Mouse (Mus musculus) monocyte, adult 2 months (primary cell): ENCODE results near the gene Gm42372.

Experiments used
- DNase-seq, 2 experiments: peaks; one replicate each; pipeline ENCODE4 v3.0.0; 2022; ENCODE audit warnings: low spot score in 2 of 2, low read depth in 1 of 2

Gm42372 gene

DNA sequence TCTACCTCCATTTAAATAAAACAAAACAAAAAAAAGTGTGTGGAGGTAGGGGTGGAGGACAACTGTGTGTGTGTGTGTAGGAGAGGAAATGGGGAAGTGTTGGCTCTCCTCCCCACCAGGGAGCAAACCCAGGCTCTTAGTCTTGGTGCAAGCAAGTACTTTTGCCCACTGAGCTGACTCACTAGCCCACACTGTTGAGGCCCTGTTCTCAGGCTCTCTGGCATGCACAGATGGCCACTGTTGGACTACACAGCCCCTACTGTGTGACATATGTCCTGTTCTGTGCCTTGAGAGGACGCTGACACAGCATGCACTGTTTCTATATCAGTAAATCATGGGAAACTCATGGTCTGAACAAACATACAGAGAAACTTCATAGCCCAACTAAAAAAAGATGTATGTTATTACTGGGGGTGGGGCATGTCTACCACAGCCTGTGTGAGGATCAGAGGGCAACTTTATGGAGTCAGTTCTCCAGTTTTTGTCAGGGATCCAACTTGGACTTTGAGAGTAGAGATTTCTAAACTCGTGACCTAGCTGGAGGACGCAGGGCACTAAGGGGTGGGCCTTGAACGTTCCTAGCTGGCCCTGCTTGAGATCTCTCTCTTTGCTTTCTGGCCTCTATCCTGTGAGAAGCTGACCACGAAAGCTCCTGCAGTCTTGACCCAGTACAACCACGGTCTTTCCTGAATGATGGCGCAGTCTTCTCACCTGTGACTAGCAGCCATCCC, 20.5 kb downstream of the Gm42372 start:
- no peak for DNase-seq

DNA sequence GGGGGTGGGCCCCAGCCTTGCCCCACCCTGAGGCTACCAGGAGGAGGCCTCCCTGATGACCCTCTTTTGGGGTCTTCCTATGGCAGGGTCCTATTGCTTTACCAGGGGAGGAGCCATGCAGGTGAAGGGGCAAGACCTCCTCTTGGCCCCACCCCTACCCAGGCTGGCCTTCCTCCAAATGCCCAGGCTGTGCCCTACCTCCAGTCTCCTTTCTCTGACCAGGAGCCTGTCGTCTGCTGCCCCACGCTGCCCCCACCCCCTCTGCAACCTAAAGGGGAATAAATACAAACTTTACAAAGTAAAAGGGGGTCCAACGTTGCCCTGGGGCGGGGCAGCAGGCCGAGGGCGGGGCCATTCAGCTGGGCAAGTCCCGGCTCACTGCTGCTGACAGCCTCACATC, 21.8 kb downstream of the Gm42372 start:
- no peak for DNase-seq

DNA sequence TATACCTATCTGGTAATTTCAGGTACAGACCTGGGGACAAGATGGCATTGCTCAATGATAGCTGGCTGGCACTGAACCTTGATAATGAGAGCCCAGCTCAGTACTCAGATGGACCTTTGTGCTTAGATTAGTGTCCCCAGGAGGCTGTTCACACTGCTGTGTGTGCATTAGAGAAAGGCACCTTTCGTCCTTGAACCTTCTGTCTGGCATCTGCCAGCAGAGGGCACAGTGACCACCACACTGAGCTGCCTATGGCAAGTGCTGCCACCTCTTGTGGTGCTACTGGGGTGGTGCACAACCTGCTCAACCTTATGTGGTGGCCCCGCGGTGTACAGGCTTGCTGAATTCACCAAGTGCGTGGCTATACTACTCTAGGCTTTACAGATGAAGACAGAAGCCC, 24.4 kb downstream of the Gm42372 start:
- no peak for DNase-seq

DNA sequence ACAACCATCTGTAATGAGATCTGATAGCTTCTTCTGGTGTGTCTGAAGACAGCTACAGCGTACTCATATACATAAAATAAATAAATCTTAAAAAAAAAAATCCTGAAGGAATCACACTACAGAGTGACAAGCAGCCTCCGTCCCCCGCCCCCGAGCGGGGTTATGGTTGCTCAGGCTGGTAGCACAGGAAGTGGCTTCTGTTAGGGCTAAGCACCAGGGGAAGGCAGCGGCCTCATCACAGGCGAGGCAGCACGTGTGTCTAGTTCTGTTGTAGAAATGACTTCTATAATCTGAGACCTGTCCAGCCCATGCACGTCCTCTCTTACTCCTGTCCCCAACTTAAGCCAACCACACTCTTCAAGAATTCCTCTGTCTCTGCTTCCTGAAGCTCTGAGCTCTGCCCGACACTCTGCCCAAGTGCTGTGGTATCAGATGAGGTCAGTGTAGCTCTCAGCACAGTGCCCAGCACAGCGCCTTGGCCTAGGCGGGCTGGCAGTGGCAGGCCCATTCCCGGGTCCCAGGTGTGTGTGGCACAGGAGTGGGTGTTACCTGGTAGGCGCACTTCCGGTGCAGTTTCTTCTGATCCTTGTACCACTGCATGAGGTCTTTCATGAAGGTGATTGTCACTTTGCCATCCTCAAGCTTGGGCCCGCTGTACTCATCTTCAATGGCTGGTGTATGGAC, 26.6 kb downstream of the Gm42372 start:
- no peak for DNase-seq

DNA sequence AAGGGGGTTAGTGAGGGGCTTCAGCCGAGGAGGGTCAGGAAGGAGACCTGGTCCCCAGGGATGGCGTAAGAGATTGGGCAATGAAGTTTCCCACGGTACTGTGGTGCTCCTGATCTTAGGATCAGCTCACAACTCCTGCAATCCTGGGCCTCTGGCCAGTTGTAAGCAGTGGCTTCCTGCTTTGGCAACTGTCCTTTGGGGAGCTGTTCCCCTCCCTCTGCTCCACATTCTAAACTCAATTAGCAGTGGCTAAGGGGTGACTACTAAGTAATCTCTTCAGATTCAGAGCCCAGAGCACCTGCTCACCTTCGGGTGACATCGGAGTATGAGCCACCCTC, 27.1 kb downstream of the Gm42372 start:
- DNase-seq, result no peak

DNA sequence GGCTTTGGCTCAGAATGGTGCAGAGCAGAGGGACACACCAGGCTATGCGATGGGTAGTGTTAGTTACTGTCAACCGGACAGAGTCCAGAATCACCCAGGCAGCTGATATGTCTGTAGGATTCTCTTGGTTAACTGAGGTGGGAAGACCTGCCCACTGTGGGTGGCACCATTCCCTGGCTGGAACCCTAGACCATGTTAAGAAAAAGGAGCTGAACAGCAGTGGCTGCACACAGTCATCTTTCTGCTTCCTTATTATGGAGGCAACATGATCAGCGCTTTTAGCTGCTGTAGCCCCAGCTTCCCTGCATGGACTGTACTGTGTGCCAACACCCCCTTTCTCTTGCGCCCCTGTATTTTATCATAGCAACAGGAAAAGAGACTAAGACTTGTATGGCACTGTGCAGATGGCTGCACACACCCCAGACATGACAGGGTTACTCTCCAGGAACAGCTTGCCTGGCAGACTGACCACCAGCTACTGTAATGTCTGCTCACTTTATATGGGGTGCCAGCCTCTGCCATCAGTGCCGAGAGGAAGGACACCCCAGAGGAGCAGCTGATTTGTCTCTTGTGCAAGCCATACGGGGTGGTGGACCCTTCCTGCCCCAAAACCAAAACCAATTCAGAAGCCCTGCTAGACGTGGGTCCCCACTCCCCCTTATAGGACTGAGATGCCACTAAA, 29.2 kb downstream of the Gm42372 start:
- no peak for DNase-seq

DNA sequence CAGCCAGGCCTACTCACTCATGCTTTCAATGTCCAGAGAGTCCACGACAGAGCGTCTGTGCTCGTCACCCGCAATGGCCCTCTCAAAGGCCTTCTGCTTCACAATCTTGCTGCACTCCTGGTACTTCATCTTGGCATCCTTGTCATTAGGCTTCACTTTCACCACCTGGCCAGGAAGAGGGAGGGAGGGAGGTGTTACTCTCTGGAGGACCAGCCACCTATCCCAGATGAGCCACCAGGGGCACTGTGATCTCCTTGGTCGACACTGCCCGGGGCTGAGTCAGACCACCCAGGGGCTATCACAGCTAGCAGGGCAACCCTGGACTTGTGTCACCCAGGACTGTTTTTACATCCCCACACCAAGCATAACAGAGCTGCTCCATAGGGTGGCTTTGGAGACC, 32.5 kb downstream of the Gm42372 start:
- no peak for DNase-seq

DNA sequence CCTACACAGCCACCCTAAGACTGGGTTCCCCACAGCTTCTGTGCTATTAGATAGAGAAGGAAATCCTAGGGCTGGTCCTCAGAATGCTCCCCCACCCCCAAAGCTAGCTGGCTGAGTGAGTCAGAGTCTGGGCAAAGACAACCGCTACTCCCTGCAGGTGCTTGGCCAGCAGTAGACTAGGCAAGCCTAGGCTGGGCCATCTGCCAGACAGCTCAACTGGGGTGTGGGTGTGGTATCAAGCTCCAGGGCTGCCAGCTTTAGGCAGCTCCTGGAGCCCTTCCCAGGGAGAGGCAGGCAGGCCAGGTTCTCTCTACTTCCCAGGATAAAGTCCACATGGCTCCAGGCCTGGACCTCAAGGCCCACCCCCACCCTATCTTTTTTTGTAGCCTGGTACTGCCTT, 34.1 kb downstream of the Gm42372 start:
- no peak for DNase-seq

DNA sequence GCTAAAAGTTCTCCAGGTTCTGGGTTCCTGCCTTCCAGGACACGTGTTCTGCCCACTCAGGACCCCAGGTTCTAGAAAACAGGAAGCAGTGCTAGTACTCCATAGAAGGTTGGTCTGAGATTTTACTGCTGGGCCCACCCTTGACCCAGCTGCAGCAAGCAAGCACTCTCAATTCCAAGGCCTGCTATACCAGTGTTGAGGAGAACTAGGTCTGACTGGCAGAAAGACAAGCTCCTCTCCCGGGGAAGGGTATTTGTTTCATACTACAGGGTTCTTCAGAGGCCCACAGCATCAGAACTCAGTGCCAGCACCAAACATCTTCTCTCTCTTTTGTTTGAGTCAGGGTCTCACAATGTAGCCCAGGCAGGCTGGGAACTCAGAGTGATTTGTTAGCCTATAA, 35.0 kb downstream of the Gm42372 start:
- DNase-seq, result no peak

DNA sequence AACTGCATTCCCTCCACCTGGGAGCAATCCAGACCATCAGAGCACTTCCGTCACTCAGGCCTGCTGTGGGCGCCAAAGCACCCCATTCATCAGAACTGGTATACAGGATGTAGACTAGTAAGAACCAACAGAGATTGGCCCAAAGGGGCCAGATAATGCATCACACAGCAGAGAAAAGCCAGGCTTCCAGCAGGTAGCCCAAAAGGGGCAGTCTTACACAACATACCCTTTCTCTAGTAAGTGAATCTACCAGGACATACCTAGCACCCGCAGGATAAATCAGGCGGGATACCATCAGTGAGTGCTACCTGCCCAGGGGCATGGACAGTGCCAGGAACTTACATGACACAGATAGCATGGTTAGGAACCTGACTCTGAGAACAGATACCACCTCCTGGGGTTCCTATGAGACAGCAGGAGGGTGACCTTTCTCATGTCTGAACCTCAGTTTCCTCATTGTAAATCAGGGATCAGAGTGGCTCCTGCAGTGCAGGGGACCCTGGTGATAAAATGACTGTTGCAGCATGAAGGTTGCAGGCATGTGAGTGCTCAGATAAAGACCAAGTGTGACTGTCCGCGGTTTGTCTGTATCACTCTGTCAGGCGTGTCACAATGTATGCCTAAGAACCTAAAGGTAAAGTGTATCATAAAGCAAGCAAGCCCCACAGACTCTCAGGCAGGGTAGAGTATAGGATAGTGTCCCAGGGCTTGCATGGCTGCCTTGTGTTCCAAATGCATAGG, 36.7 kb downstream of the Gm42372 start:
- DNase-seq, result no peak

DNA sequence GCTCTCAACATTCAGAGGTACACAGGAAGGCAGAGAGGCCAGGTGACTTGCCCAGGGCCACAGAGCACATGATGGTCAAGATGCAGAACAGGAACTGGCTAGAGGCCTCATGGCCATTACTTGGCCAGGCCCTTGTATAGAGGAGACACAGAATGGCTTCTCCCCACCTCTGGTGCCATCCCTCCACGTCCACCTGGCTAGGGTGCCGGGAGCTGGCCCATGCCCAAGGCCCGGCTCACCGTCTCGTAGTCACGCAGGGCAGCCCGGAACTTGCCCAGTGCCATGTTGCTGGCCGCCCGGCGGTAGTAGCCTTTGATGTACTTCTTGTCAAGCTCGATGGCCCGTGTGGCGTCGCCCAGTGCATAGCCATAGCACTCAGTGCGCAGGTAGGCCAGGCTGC, 39.3 kb downstream of the Gm42372 start:
- no peak for DNase-seq

DNA sequence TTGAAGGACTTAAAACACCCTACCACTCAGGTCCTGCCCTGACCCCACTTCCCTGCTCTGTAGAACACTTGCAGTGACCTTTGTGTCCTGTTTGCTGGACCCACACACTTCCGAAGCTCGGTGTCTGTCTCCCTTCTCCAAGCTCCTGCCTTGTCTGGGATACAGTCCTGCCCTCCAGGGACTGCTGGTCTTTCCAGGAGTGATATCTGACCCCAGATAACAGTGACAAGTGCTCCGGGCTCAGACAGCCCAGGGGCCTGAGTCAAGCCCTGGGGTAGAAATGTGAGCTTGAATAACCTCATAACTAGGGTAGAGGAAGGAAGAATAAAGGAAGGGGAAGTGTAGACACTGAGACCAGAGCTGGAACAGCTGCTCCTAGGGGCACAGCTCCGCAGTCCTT, 40.8 kb downstream of the Gm42372 start:
- DNase-seq, result no peak

DNA sequence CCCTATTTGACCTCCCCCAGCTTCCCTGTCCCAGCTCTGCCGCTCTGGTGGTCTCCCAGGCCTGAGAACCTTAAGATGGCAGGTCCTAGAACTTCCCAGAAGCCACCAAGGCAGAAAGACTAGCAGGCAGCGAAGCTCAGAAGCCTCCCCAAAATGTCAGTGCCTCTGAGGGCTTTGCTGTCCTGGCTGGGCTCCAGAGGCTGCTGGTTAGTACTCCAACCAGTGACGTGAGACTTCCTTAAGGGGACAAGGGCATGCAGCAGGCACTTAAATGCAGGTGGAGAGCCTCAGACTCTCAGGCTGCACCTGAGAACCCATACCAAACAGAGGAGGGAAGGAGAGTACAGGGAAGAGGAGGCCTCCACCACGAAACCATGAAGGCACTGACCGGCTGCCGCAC, 41.3 kb downstream of the Gm42372 start:
- DNase-seq, result no peak

DNA sequence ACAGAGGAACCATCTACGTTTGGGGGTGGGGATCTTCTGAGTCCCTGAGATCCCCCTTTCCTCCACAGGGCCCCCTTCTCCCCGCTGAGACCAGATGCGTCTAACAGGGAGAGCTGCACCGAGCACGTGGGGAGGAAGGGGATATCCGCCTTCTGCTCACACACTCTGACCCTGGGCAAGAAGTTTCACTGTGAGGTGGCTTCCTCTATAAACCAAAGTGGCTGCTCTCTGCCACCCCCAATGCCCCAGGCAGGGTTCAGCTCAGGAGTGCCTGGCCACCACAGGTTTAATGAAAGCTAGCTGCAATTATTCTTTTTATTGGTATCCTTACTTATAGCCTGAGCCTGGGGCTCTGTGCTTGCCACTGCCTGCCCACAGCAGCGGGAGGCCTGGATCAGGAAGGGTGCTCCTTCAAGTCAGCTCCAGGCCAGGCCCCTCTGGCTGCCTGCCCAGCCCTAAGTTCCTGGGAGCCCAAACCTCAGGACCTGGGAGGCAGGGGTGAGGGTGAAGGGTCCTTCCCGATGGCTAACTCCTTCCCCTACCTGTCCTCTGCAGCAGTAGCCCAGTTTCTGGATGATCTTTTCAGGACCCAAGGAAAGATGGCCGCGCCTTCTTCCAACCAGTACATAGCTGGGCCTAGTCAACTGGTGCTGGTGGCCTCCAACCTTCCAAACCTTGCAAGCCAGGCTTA, 42.1 kb downstream of the Gm42372 start:
- no peak for DNase-seq

DNA sequence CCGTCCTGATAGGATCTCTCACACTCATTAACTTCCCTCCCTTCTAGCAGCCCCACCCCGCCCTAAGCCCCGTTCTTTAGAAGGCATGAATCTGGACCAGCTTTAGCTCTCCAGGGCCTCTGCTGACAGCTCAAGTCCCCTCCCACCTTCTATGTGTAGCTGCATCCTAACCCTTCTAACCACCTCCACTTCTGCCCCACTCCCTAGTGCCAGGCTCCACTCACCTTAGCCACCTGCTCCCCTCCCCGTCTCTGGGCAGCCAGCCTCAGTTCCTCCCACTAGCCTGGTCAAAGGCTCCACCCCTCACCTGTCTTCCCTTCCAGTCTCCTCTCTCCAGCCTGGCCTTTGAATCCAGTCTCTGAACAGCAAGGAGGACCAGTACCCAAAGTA, 42.6 kb downstream of the Gm42372 start:
- DNase-seq, result no peak

DNA sequence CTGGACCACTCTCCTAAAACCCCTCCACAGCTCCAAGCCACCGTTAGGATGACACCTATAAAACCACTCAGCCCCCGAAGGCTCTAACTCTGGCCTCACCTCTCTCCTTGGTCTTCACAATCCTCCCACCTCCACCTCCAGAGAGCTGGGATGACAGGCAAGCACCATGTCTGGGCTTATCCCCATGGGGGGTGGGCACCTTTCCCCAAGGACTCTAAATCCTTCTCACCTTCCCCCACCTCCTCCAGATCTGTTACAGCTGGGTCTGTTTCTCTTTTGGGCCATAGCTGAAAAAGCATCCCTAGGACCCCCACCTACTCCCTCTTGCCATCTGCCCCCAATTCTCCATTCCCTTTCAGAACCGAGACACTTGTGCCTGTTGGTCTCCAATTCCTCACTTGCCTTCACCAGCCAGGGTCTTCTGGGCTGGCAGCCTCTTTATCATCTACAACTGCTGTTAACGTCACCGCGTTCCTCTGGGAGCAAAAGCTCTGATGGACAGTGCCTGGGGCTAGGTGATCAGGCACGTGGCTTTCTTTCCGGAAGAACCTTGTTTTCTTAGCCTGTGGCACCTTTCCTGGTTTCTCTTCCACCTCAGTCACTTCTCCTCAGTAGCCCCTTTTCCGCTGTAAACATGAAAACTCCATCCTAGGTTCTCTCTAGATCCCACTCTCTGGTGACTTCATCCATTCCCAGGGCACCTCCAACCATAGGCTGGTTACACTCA, 43.2 kb downstream of the Gm42372 start:
- no peak for DNase-seq

DNA sequence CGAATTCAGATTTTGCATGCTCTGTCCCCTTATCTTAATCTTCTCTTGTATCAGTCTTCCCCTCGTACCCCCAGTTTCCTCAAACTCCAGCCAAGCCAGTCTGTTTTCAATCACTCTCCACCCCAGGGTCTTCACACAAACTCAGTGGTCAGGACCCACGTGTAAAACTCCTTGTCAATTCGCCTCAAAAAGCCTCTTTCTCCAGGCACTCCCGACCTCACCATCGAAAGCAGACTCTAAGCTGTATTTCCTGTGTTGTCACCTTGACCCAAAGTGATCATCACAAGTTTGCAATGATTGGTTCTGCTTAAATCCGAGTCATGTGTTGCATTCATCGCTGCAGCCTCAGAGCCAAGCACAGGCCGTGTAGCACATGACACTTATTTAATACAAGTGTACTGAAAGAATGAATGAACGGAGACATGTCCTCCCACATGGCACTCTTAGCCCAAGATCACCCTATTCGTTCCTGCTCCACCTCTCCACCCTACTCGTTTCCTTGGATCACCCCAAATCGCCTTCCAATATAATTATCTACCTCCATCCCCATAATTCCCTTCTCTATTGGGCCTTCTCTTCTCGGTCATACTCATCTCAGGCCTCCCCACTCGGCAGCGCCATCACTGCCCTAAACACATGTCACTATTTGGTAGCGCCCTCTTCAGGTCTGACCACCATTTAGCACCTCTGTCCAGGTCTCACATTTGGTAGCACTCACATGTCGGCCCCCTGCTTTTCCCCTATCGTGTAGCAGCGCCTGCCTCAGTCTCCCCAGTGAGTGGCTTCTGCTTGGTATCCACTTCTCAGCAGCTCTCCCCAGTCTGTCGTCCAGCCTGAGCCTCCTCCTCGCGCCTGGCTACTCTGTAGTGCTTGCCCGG, 44.1 kb downstream of the Gm42372 start:
- DNase-seq, result no peak

DNA sequence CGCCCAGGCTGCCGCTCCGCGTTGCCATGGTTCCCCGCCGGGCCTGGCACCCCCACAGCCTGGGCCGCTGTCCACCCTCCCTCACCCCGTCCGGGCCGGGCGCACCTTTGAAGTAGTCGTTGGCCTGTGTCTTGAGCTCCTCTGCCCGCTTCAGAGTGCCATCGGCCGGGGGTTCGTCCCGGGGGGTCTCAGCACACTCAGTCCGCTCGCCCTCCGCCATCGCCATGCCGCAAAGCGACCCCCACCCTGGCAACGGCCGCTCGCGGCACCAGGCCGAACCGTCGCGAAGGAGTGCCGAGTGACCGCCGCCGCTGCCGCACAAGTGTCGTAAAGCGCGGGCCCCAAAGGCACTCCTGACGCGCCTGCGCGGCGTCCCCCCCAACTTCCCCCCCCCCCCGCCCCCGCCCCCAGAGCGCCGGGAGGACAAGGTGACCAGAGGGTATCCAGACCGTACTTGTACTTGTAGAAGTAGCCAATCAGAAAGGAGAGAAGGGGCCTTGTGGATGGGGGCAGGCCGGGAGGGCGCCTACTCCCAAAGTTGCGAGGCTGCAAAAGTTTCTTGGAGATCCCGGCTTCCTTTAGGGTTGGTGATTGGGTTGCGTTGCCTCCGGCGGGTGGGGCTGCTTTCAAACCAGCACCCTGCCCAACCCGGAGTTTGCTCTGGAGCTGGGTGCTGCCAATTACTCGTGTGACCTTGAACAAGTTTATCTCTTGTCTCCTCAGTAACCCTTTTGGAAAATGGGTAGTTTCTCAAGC, 44.9 kb downstream of the Gm42372 start, which contains the start of gene Ppp5c:
Gene Ppp5c (minus strand): TSS at position 337 of the 756 bp plus-strand sequence.
- DNase-seq, result peak; percentile 40 to 65

DNA sequence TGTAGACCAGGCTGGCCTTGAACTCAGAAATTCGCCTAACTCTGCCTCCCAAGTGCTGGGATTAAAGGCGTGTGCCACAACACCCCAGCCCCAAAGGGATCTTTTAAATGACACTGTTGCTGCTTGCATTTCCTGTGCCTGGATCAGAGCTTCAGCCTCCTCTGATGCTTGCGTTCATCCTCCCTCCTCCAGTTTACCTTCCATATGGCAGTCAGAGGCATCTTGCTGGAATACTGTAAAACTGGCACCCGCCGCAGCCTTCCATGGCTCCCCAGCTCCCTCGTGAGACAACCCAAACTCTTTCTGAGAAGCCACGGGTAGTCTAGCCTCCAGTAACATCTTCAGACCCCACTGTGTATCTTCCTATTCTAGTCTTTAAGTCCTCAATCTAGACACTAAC, 46.0 kb downstream of the Gm42372 start:
- no peak for DNase-seq
